Mouse (Mus musculus): Measurements from ENCODE around the gene Cd2. TPM values are rescaled to one million over a fixed set of nuclear protein-coding genes. Genes with fewer than 3 reads are reported as not detected.

Gene Cd2
- total RNA-seq (2021) = 1 to 10 TPM in 1 of 2 experiments, under 1 TPM in 1; 0.65 to 3.2 TPM
- long read RNA-seq, experiment 1, partial matches to known transcripts = 0 of 4 reads
- long read RNA-seq, experiment 1, other reads (novel, unspliced or antisense) = 0 of 4 reads
- long read RNA-seq, experiment 2 = 0 reads

DNA sequence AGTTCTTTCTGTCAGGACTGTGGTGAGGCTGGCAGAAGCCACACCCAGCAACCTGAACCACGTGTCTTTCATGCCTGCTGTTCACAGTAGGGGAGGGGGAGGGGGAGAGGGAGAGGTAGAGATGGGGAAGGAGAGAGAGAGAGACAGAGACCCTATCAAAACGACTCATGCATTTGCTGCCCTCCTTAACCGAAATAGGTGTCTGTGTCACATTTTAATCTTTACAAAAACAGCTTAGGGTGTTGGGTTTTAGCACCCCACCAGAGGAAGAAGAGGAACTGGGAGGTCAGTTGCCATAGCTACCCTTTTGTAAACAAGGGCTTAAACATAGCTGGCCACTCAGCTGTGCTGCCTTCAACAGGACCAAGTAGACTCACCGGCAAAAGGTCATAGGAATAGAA lies at the start of gene Cd2:
Gene Cd2 (minus strand): TSS at position 29 of the 401 bp plus-strand sequence.
- DNase-seq = no peak
- intact Hi-C loops (cut with DNase I) = no loop called here

GRCm38 (mm10) chr3:101328617-101329016 lies 40.9 kb upstream of the Cd2 start:
- no peak for DNase-seq
- intact Hi-C loops (cut with DNase I) = no loop called here

- intact Hi-C loops (cut with DNase I) = no loop called here
- DNase-seq = no peak
Observed at GRCm38 (mm10) chr3:101327248-101327647, 39.5 kb upstream of the Cd2 start.

DNA sequence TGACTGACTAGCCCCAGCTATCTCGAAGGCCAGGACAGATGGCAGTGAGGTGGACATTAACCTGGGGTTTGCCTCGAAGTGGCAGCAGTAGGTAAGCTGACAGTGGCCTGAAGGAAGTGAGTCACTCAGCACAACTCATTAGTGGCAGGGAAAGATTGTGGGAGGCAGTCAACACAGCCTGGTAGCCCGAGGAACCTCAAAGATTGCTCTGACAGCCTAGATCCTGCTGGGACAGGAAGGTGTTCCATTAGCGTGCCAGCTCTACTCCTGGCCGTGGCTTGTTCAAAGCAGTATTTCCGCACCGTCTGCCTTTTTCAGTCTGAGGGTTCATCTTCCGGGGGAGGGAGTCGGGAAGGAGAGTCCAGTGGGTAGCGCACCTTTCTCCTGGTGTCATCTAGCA lies 34.7 kb upstream of the Cd2 start:
- intact Hi-C loops (cut with DNase I) = no loop called here
- no peak for DNase-seq

GRCm38 (mm10) chr3:101320874-101321273 lies 33.1 kb upstream of the Cd2 start:
- intact Hi-C loops (cut with DNase I) = no loop called here
- DNase-seq = no peak

GRCm38 (mm10) chr3:101318516-101319170 lies 30.9 kb upstream of the Cd2 start:
- DNase-seq = no peak
- intact Hi-C loops (cut with DNase I) = loop anchor here (5.0 kb wide), 1 partner anchor 144 kb away; no protein-coding TSS in a partner anchor

GRCm38 (mm10) chr3:101318115-101318514 lies 30.4 kb upstream of the Cd2 start:
- intact Hi-C loops (cut with DNase I) = loop anchor here (5.0 kb wide), 1 partner anchor 144 kb away; no protein-coding TSS in a partner anchor
- peak; percentile 28 to 59 for DNase-seq

GRCm38 (mm10) chr3:101314954-101315353 lies 27.2 kb upstream of the Cd2 start:
- intact Hi-C loops (cut with DNase I) = loop anchor here (5.0 kb wide), 1 partner anchor 147 kb away; no protein-coding TSS in a partner anchor

DNA sequence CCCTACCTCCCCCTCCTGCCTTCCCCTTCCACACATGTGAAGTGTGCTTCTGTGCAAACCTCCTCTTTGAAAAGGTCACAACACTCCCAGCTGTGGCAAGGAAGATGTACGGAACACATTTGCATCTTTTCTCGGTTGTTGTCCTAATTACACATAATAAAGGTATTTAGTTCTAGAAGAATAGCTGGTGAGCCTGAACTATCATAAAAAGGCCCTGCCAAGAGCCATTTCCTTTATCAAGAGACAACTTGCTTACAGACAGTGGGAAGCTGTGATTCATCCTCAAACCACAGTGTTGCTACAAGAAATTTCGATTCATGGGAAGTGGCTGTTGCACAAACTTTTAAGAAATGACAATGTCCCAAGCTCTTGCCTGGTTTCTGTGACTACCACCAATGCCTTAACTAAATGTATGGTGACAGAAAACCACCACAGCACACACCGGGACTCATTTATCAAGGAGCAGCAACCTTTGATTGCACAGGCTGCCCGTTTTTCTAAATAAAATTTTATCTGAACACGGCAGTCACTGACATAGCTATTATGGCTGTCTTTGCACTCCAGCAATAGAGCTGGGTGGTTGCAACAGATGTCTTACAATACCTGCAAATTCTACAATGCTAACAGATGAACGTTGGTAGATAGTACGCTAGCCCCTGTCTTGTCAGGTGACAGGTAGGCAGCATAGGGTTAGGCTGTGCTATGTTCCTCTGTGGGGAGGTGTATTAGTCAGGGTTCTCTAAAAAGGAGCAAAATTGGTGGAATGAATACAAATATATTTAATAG lies 25.7 kb upstream of the Cd2 start:
- no peak for DNase-seq
- intact Hi-C loops (cut with DNase I) = no loop called here

More at GRCm38 (mm10) chr3:101314954-101315353, 27.2 kb upstream of the Cd2 start:
- DNase-seq = no peak

- DNase-seq = no peak
- intact Hi-C loops (cut with DNase I) = no loop called here
Observed at GRCm38 (mm10) chr3:101310977-101311376, 23.2 kb upstream of the Cd2 start.

DNA sequence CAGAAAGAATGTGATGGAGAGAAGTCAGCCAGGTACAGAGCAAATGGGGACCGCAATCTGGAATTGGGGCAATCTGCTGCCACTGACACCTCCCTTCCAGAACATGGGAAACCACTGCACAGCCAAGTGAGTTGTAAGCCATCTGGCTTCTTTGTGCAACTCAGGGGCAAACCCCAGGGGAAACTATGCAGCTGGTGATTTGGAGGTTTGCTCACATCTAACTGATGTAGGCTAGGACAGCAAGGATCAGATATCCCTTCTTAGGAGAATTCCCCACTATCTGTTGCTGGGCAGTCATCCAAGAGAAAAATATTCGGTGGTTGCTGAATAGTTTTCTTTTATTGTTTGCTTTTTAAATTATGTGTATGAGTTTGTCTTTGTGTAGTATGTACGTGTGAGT lies 21.9 kb upstream of the Cd2 start:
- intact Hi-C loops (cut with DNase I) = no loop called here

DNA sequence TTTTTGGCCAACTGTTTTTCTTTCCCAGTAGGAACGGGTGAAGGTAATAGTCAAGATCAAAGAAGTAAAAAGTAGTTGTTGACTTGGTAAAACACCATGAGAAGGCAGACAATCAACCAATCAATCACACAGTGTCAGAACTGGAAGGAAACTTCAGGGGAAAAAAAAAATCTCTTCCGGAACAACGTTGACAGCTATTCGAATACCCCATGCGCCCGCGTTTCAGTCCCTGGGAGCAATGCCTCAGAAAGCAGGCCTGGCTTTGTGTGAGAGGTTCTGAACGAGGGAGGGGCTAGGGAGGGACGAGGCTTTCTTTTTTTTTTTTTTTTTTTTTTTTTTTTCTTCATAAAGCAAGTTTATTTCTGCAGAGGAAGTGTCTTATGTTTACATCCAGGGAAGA lies 18.4 kb upstream of the Cd2 start:
- intact Hi-C loops (cut with DNase I) = no loop called here
- no peak for DNase-seq

More for the DNA sequence above, 21.9 kb upstream of the Cd2 start:
- no peak for DNase-seq

DNA sequence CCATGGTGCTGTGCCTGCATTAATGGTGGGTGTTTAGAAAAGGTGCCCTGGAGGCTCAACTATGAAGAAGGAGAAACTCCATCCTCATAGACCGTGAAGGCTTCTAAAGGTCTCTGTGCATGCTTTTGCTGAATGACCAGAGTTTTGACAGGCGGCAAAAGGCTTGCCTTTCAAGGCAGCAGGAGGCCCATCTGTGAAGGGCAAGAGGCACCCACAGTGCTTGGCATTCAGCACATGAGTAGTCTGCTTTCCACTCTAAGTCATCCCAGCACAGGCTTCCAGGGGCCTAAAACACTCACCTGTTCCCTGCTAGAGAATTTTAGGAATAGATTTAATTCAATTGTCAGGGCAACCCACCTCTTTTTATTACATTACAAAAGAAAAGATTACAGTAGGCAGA lies 17.3 kb upstream of the Cd2 start:
- intact Hi-C loops (cut with DNase I) = loop anchor here (2.0 kb wide), 1 partner anchor 158 kb away; no protein-coding TSS in a partner anchor
- DNase-seq = no peak

DNA sequence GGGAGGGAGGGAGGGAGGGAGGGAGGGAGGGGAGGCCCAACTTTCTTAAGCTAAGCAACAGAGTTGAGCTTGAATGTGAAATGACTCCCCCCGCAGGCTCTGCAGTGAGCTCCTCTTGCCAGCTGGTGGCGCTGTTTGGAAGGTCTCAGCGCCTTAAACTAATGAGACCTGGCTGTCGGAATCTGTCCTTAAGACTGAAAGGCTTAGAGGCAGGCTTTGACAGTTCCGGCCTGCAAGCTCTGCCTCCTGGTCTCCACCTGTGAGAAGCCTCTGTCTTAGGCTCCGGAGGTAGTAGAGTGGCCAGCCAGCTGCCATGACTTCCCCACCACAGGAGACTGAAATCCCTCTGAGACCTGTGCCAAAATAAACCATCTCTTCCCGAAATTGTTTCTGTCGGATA lies 16.4 kb upstream of the Cd2 start:
- intact Hi-C loops (cut with DNase I) = loop anchor here (2.0 to 5.0 kb wide), 3 partner anchors 68 to 508 kb away; no protein-coding TSS in a partner anchor
- DNase-seq = peak; percentile 75 to 86

GRCm38 (mm10) chr3:101300271-101301071 lies 12.7 kb upstream of the Cd2 start:
- peak; percentile 20 to 45 for DNase-seq
- intact Hi-C loops (cut with DNase I) = loop anchor here (5.0 kb wide), 2 partner anchors 72 to 512 kb away; no protein-coding TSS in a partner anchor

DNA sequence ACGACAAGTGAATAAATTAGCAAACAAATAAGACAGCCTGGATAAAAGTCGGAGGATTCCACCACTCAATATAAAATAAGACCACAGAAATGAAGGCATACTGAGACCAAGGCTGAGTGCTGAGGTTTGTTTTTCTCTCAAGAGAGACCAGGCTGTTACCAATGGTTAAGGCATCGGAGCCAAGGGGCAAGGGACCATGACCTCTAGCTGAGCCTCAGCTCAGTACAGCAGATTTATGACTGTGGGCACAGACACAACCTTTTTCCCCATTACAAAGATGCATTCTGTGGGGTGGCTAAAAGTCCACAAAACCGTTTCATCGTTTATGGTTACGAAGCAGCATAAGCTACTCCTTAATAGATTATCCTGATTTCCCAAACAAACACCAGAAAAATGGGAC lies 11.9 kb upstream of the Cd2 start:
- DNase-seq = no peak
- intact Hi-C loops (cut with DNase I) = loop anchor here (5.0 kb wide), 1 partner anchor 192 kb away; no protein-coding TSS in a partner anchor

GRCm38 (mm10) chr3:101297221-101297620 lies 9.5 kb upstream of the Cd2 start:
- no peak for DNase-seq
- intact Hi-C loops (cut with DNase I) = loop anchor here (5.0 kb wide), 1 partner anchor 190 kb away; no protein-coding TSS in a partner anchor

GRCm38 (mm10) chr3:101295931-101296820 lies 8.4 kb upstream of the Cd2 start:
- DNase-seq = no peak
- intact Hi-C loops (cut with DNase I) = loop anchor here (1.0 to 5.0 kb wide), 3 partner anchors 133 to 322 kb away; no protein-coding TSS in a partner anchor

DNA sequence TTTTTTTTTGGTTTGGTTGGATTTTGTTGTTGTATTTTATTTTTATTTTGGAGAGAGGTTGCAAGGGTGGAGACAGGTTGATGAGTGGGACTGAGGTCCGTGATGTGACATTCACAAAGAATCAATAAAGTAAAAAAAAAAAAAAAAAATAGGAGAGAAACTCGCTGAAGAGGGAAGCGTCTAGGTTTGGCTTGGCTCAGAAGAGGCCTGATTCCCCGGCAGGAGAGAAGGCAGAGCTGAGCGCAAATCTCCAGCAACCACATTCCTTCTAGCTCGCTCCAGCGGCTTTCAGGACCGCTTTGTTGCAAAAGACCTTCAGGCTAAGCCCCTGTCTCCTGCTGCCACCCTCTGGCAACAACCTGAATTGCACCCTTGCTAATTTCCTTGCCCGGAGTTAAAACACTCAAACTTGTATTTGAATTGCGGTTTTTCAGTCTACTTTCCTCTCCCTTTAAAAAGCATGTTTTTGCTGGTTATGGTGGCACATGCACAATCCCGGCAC lies 7.7 kb upstream of the Cd2 start:
- DNase-seq = peak; percentile 88 to 97
- intact Hi-C loops (cut with DNase I) = loop anchor here (1.0 to 5.0 kb wide), 3 partner anchors 133 to 321 kb away; no protein-coding TSS in a partner anchor

Data from heart, postnatal 14 days (tissue).